Mouse (Mus musculus) liver, embryonic 16.5 days (tissue): ENCODE data around the gene Rab4b. TPM values are rescaled to one million over a fixed set of nuclear protein-coding genes. Genes with fewer than 3 reads are reported as not detected.

ENCODE experiments used
- ATAC-seq: fragments of 200-750 bp; cut with Nextera tagmentation; 2 replicates; pipeline ENCODE4 v1.8.0; 2017; ENCODE audit warnings: low read depth, mild to moderate bottlenecking, moderate number of reproducible peaks, moderate library complexity
- H3K27ac ChIP-seq: fragments of 300-500 bp; sonication (generic); 2 replicates; pipeline ENCODE4 v1.5.1; 2014; ENCODE audit warnings: mild to moderate bottlenecking, low read length
- H3K27me3 ChIP-seq: fragments of 300-500 bp; sonication (generic); 2 replicates; pipeline ENCODE4 v1.6.1; 2014; ENCODE audit warnings: low read depth, low read length, mixed read lengths; ENCODE audit not compliant: control insufficient read depth, insufficient read depth
- H3K36me3 ChIP-seq: fragments of 300-500 bp; sonication (generic); 2 replicates; pipeline ENCODE4 v1.6.1; 2014; ENCODE audit warnings: mild to moderate bottlenecking; ENCODE audit not compliant: control insufficient read depth, insufficient read depth
- H3K4me1 ChIP-seq: fragments of 300-500 bp; sonication (generic); 2 replicates; pipeline ENCODE4 v1.6.1; 2014; ENCODE audit warnings: low read depth, low read length, mixed read lengths; ENCODE audit not compliant: control insufficient read depth
- H3K4me2 ChIP-seq: fragments of 300-500 bp; sonication (generic); 2 replicates; pipeline ENCODE4 v1.6.1; 2014; ENCODE audit warnings: low read depth, low read length, mixed read lengths
- H3K4me3 ChIP-seq: fragments of 300-500 bp; sonication (generic); 2 replicates; pipeline ENCODE4 v1.5.1; 2014; ENCODE audit warnings: low read depth, mild to moderate bottlenecking, low read length
- H3K9ac ChIP-seq: fragments of 300-500 bp; sonication (generic); 2 replicates; pipeline ENCODE4 v1.6.1; 2014; ENCODE audit warnings: low read depth, low read length
- H3K9me3 ChIP-seq: fragments of 300-500 bp; sonication (generic); replicated peaks from 2 replicates; pipeline ENCODE4 v1.6.1; 2016; ENCODE audit warnings: low read length; ENCODE audit not compliant: control insufficient read depth
- WGBS: fragments of 180-500 bp; shearing (Covaris S2); extraction: QIAGEN DNeasy Blood & Tissue Kit; methylation state at CpG from one replicate; pipeline ENCODE4 v1.1.7; 2014; ENCODE audit not compliant: insufficient replicate concordance; 5-methylcytosine and 5-hydroxymethylcytosine counted together
- polyA plus RNA-seq: library from polyadenylated mRNA; unstranded; fragments of >200 nt; fragmentation: Nextera tagmentation; extraction: Ambion mirVana; gene quantifications from 2 replicates; pipeline ENCODE4 v1.2.1, GENCODE M21; 2015

Rab4b gene
- polyA plus RNA-seq, 1 experiment from 2014 or later = 22.3 TPM

DNA sequence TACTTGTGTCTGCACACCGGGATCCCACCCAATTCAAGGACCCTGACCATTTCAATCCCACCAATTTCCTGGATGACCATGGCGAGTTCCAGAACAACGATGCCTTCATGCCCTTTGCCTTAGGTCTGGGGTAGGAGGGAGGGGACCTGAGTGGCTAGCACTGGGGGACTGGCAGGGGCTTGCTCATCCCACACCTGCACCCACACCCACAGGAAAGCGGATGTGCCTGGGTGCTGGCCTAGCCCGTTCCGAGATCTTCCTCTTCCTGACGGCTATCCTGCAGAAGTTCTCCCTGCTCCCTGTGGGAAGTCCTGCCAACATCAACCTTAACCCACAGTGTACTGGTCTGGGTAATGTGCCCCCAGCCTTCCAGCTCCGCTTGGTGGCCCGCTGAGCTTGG is 20.5 kb downstream of the Rab4b start:
- peaks cover 16% of the 10 kb centered on the region for H3K36me3 ChIP-seq
- H3K27ac ChIP-seq = no peak overlapping the region
- peaks cover 27% of the 10 kb centered on the region for H3K4me1 ChIP-seq
- H3K4me2 ChIP-seq = no peak overlapping the region
- ATAC-seq = no peak
- no peaks in the 10 kb centered on the region for H3K27me3 ChIP-seq
- no peaks in the 10 kb centered on the region for H3K9me3 ChIP-seq
- no peak overlapping the region for H3K9ac ChIP-seq
- H3K4me3 ChIP-seq = no peak overlapping the region
- 88% methylated on average over 9 of the region's 9 CpGs for WGBS

DNA sequence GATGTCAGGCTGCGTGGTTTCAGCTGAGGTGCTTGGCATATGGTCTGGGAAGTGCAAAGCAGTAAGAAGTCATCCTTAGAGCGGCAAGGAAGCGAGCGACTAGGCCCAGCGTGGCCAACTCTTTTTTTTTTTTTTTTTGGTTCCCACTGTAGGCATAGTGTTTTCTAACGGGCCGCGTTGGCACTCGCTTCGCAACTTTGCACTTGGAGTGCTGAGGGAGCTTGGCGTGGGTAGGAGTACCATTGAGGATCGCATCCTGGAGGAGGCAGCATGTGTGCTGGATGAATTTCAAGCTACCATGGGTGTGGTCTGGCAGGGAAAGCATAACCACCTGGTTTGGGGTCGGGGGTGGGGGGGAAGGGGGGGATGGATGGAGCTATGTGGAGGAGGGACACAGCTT is 22.7 kb downstream of the Rab4b start:
- no peaks in the 10 kb centered on the region for H3K9me3 ChIP-seq
- no peaks in the 10 kb centered on the region for H3K27me3 ChIP-seq
- no peak overlapping the region for H3K9ac ChIP-seq
- H3K4me2 ChIP-seq = no peak overlapping the region
- no peak overlapping the region for H3K27ac ChIP-seq
- peaks cover 16% of the 10 kb centered on the region for H3K36me3 ChIP-seq
- WGBS = 78% methylated on average over 13 of the region's 13 CpGs
- peaks cover 10% of the 10 kb centered on the region for H3K4me1 ChIP-seq
- H3K4me3 ChIP-seq = no peak overlapping the region
- no peak for ATAC-seq

GRCm38 (mm10) chr7:27153205-27153764 is 25.4 kb downstream of the Rab4b start, which contains the start of gene Cyp2t4:
Cyp2t4 (plus strand) TSS chr7:27153714.
- no peaks in the 10 kb centered on the region for H3K27me3 ChIP-seq
- no peaks in the 10 kb centered on the region for H3K9me3 ChIP-seq
- no peaks in the 10 kb centered on the region for H3K4me1 ChIP-seq
- H3K4me3 ChIP-seq = no peak within 1 kb of the TSS
- H3K4me2 ChIP-seq = no peak within 1 kb of the TSS
- ATAC-seq = no peak
- WGBS = 65% methylated on average over 10 of the region's 10 CpGs
- peaks cover 7% of the 10 kb centered on the region for H3K36me3 ChIP-seq
- H3K9ac ChIP-seq = no peak within 1 kb of the TSS
- H3K27ac ChIP-seq = no peak within 1 kb of the TSS

- Histone ChIP-seq H3K9me3 (0 out of 2 replicates have a peak, but pooled peaks cover 2% of the 10 kb centered on the region), H3K27ac (no peak overlapping the region), H3K4me1 (no peaks in the 10 kb centered on the region; the same call in none of the 2 replicates), H3K4me2 (no peak overlapping the region), H3K36me3 (no peaks in the 10 kb centered on the region), H3K4me3 (no peak overlapping the region), H3K9ac (no peak overlapping the region), H3K27me3 (no peaks in the 10 kb centered on the region)
- WGBS = 48% methylated on average over 8 of the region's 8 CpGs
- no peak for ATAC-seq
Observed at GRCm38 (mm10) chr7:27136410-27136996, 42.2 kb downstream of the Rab4b start.

DNA sequence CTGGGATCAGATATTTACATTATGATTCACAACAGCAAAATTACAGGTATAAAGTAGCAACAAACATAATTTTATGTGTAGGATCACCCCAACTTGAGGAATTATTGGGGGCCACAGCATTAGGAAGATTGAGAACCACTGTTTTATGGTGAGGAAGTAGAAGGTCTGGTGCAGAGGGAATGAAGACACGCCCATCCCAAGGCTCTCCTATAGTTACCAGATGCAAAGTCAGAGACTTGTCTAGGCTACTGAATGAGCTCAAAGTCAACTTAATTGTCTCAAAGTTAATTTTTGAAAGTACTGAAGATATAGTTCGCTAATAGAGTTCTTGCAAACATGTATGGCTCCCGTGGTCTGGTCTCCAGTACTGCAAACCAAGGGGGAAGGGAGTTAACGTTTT is 44.9 kb downstream of the Rab4b start:
- Histone ChIP-seq H3K9ac (no peak overlapping the region), H3K4me2 (no peak overlapping the region), H3K4me1 (no peaks in the 10 kb centered on the region; the same call in none of the 2 replicates), H3K9me3 (no peaks in the 10 kb centered on the region), H3K4me3 (no peak overlapping the region), H3K36me3 (no peaks in the 10 kb centered on the region), H3K27me3 (no peaks in the 10 kb centered on the region), H3K27ac (no peak overlapping the region)
- no peak for ATAC-seq
- WGBS = 59% methylated on average over 4 of the region's 4 CpGs

GRCm38 (mm10) chr7:27133156-27133555 is 45.5 kb downstream of the Rab4b start:
- no peak overlapping the region for H3K4me3 ChIP-seq
- 50% methylated on average over 12 of the region's 12 CpGs for WGBS
- H3K9me3 ChIP-seq = no peaks in the 10 kb centered on the region
- ATAC-seq = peak; percentile 66; the same call in 1 of the 2 replicates
- no peaks in the 10 kb centered on the region for H3K36me3 ChIP-seq
- H3K4me2 ChIP-seq = 0 out of 2 replicates have a peak overlapping the region, but pooled peaks have one; percentile 1
- no peaks in the 10 kb centered on the region; the same call in none of the 2 replicates for H3K4me1 ChIP-seq
- no peak overlapping the region for H3K9ac ChIP-seq
- H3K27me3 ChIP-seq = no peaks in the 10 kb centered on the region
- no peak overlapping the region for H3K27ac ChIP-seq

DNA sequence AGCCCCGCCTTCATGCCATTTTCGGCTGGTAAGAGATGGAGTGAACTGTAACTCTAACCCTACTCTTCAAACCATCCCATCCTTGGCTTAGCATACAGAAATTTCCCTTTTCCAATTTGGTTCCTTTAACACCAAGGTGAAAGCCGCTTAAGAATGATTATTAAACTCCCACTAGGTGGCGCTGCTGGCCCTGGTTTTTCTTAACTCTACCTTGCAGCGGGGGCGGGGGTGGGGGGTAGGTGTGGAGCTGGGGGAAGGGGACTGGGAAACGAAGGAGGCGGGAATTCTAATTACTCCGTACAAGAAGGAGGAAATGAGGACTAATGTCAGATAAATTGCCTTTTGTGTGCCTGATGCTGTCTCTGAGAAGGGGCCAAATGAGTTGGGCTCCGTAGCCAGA is 46.1 kb downstream of the Rab4b start:
- no peak overlapping the region for H3K9ac ChIP-seq
- WGBS = 11% methylated on average over 10 of the region's 10 CpGs
- no peak for ATAC-seq
- H3K4me3 ChIP-seq = no peak overlapping the region
- no peaks in the 10 kb centered on the region for H3K36me3 ChIP-seq
- H3K27ac ChIP-seq = no peak overlapping the region
- no peaks in the 10 kb centered on the region for H3K9me3 ChIP-seq
- H3K4me2 ChIP-seq = 0 out of 2 replicates have a peak overlapping the region, but pooled peaks have one; percentile 1
- H3K27me3 ChIP-seq = no peaks in the 10 kb centered on the region
- H3K4me1 ChIP-seq = no peaks in the 10 kb centered on the region; the same call in none of the 2 replicates

- no peaks in the 10 kb centered on the region for H3K36me3 ChIP-seq
- no peak for ATAC-seq
- no peak overlapping the region for H3K4me3 ChIP-seq
- no peaks in the 10 kb centered on the region for H3K27me3 ChIP-seq
- H3K27ac ChIP-seq = no peak overlapping the region
- H3K4me2 ChIP-seq = no peak overlapping the region
- H3K4me1 ChIP-seq = no peaks in the 10 kb centered on the region; the same call in none of the 2 replicates
- no peak overlapping the region for H3K9ac ChIP-seq
- no peaks in the 10 kb centered on the region for H3K9me3 ChIP-seq
- 46% methylated on average over 2 of the region's 2 CpGs for WGBS
Observed at GRCm38 (mm10) chr7:27131387-27131786, 47.3 kb downstream of the Rab4b start.
